ENCODE assay signal across 8 mouse cellular contexts in genomic region chr10:80259861-80260641, GRCm38 (mm10). TPM values are rescaled to one million over a fixed set of nuclear protein-coding genes. Genes with fewer than 3 reads are reported as not detected.
DNase-seq lines count a peak whose midpoint lies in the region; ATAC-seq lines count a peak whose summit lies in the region.

No protein-coding gene starts in this region.

- no peaks in the 10 kb centered on the region for H3K27me3 ChIP-seq in hindbrain, embryonic 13.5 days

- H3K27ac ChIP-seq in hindbrain, embryonic 13.5 days, result peak overlapping the region; percentile 89

- peak overlapping the region; percentile 78 for H3K9ac ChIP-seq in hindbrain, embryonic 13.5 days

- peak overlapping the region; percentile 45 for H3K4me3 ChIP-seq in hindbrain, embryonic 13.5 days

- H3K4me1 ChIP-seq in hindbrain, embryonic 13.5 days (replicated peaks), result peaks cover 49% of the 10 kb centered on the region

- 0 out of 2 replicates have a peak, but pooled peaks have one; percentile 5 for ATAC-seq in frontal cortex, adult (ENCODE audit: low TSS enrichment)
- ATAC-seq in hindbrain, embryonic 13.5 days (ENCODE audit: low FRiP score), result no peak

- WGBS in hindbrain, embryonic 13.5 days, result 4% methylated on average over 19 of the region's 19 CpGs

- no peaks in the 10 kb centered on the region for H3K9me3 ChIP-seq in hindbrain, embryonic 13.5 days

- H3K36me3 ChIP-seq in hindbrain, embryonic 13.5 days, result peaks cover 42% of the 10 kb centered on the region

- peak overlapping the region; percentile 72 for H3K4me2 ChIP-seq in hindbrain, embryonic 13.5 days

- peak; percentile 88 for DNase-seq in Muller cell, postnatal 12 days (ENCODE audit: inconsistent ontology term)
- DNase-seq in cerebellum, adult 18-20 months, result peak; percentile 80 to 81
- DNase-seq in left cerebral cortex, adult 11 months (ENCODE audit: low spot score), result peak; percentile 71
- DNase-seq in lung, postnatal 4 days, result peak; percentile 54 to 72
- DNase-seq in skeletal muscle tissue, adult 2 months (ENCODE audit: low read depth, low spot score), result peak; percentile 57
- no peak for DNase-seq in natural killer cell, adult 2 months (ENCODE audit: low spot score in 2 of 2)

RNA-seq across cellular contexts. Expression of gene Gamt, which starts 0.8 kb away (rescaled TPM):
- 22.3 and 24.9 TPM in 2 replicates for polyA plus RNA-seq in hindbrain, embryonic 13.5 days (2015; fragmentation: Nextera tagmentation; extraction: Ambion mirVana)

RNA-seq across cellular contexts. Expression of gene Dazap1, which starts 1.2 kb away (rescaled TPM):
- polyA plus RNA-seq in hindbrain, embryonic 13.5 days (2015; fragmentation: Nextera tagmentation; extraction: Ambion mirVana), result 61.6 and 66.2 TPM in 2 replicates

RNA-seq across cellular contexts. Expression of gene Ndufs7, which starts 11.1 kb away (rescaled TPM):
- polyA plus RNA-seq in hindbrain, embryonic 13.5 days (2015; fragmentation: Nextera tagmentation; extraction: Ambion mirVana), result 253 and 263 TPM in 2 replicates

RNA-seq across cellular contexts. Expression of gene Rps15, which starts 32.2 kb away (rescaled TPM):
- 583 and 598 TPM in 2 replicates for polyA plus RNA-seq in hindbrain, embryonic 13.5 days (2015; fragmentation: Nextera tagmentation; extraction: Ambion mirVana)

RNA-seq across cellular contexts. Expression of gene Mum1, which starts 33.8 kb away (rescaled TPM):
- 47.3 and 49.9 TPM in 2 replicates for polyA plus RNA-seq in hindbrain, embryonic 13.5 days (2015; fragmentation: Nextera tagmentation; extraction: Ambion mirVana)

Comparison
In these comparisons a context has a peak if more than half of its experiments do, and no peak if none do; other contexts are left out.
1. DNase-seq: peak in Muller cell, postnatal 12 days (single experiment), cerebellum, adult 18-20 months (2 of 2), left cerebral cortex, adult 11 months (single experiment), lung, postnatal 4 days (2 of 2) and skeletal muscle tissue, adult 2 months (single experiment); none in natural killer cell, adult 2 months (0 of 2).